Mouse (Mus musculus) lung, postnatal 0 days (tissue): ENCODE results near the gene Gm11985. TPM values are rescaled to one million over a fixed set of nuclear protein-coding genes. Genes with fewer than 3 reads are reported as not detected.
"Not testable (repeated sequence)": the region's sequence is repeated elsewhere in the genome, so short reads cannot be mapped to it uniquely, and the experiment has no call there.

Source experiments
- ATAC-seq: fragments of 200-750 bp; cut with Nextera tagmentation; 2 replicates; pipeline ENCODE4 v1.8.0; 2017; ENCODE audit warnings: moderate library complexity
- DNase-seq: peaks from one replicate; pipeline ENCODE4 v3.0.0-alpha.2; 2016; ENCODE audit warnings: low spot score
- H3K27ac ChIP-seq: fragments of 300-500 bp; sonication (generic); 2 replicates; pipeline ENCODE4 v1.5.1; 2014; ENCODE audit warnings: antibody characterized with exemption, mild to moderate bottlenecking, low read length, mixed read lengths
- H3K27me3 ChIP-seq: fragments of 300-500 bp; sonication (generic); replicated peaks from 2 replicates; pipeline ENCODE4 v1.6.1; 2014; ENCODE audit warnings: low read length, mixed read lengths; ENCODE audit not compliant: insufficient read depth
- H3K36me3 ChIP-seq: fragments of 300-500 bp; sonication (generic); 2 replicates; pipeline ENCODE4 v1.6.1; 2014; ENCODE audit warnings: low read length, mixed read lengths; ENCODE audit not compliant: insufficient read depth
- H3K4me1 ChIP-seq: fragments of 300-500 bp; sonication (generic); 2 replicates; pipeline ENCODE4 v1.6.1; 2014; ENCODE audit warnings: antibody characterized with exemption, low read depth, low read length, mixed read lengths; ENCODE audit not compliant: insufficient read depth
- H3K4me2 ChIP-seq: fragments of 300-500 bp; sonication (generic); replicated peaks from 2 replicates; pipeline ENCODE4 v1.6.1; 2014; ENCODE audit warnings: low read depth, mild to moderate bottlenecking, low read length, moderate library complexity, mixed read lengths
- H3K4me3 ChIP-seq: fragments of 300-500 bp; sonication (generic); 2 replicates; pipeline ENCODE4 v1.5.1; 2014; ENCODE audit warnings: low read depth, low read length
- H3K9ac ChIP-seq: fragments of 300-500 bp; sonication (generic); replicated peaks from 2 replicates; pipeline ENCODE4 v1.6.1; 2014; ENCODE audit warnings: low read depth, mild to moderate bottlenecking
- H3K9me3 ChIP-seq: fragments of 300-500 bp; sonication (generic); 2 replicates; pipeline ENCODE4 v1.6.1; 2016; ENCODE audit warnings: low read length, mixed read lengths
- CTCF ChIP-seq: IDR thresholded peaks from 2 replicates; pipeline ENCODE4 v1.5.1; 2016; ENCODE audit warnings: antibody characterized with exemption, mild to moderate bottlenecking
- EP300 ChIP-seq: IDR thresholded peaks from 2 replicates; pipeline ENCODE4 v1.6.1; 2016; ENCODE audit warnings: antibody characterized with exemption, mild to moderate bottlenecking, control low read depth
- WGBS: fragments of 180-500 bp; shearing (Covaris S2); extraction: QIAGEN DNeasy Blood & Tissue Kit; methylation state at CpG from one replicate; pipeline ENCODE4 v1.1.7; 2014; 5-methylcytosine and 5-hydroxymethylcytosine counted together
- polyA plus RNA-seq: library from polyadenylated mRNA; unstranded; fragments of >200 nt; fragmentation: Nextera tagmentation; extraction: Ambion mirVana; gene quantifications from 2 replicates; pipeline ENCODE4 v1.2.1, GENCODE M21; 2015

Gm11985 gene
- polyA plus RNA-seq, 1 experiment from 2014 or later, result not detected

DNA sequence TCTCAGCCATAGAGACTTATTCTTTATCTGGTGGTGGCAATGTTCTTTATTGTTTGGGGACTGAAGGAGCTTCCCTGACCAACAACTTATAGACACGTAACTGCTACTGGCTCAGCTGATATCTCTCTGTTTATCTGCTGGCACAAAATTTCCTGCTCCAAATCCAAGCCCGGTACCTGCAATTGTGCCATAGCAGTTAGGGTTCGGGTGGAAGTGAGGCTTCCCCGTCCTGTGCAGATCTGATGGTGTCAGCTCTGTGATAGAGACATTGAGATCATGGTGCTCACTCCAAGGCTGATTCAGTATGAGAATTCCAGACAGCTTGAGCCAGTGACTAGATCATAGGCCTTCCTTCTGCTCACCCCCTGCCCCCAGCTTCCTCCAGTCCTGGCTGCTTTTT is 43.6 kb upstream of the Gm11985 start:
- Histone ChIP-seq H3K4me3 (no peak overlapping the region), H3K27me3 (no peaks in the 10 kb centered on the region), H3K27ac (no peak overlapping the region), H3K9me3 (no peaks in the 10 kb centered on the region), H3K36me3 (no peaks in the 10 kb centered on the region), H3K9ac (no peak overlapping the region), H3K4me2 (no peak overlapping the region), H3K4me1 (no peaks in the 10 kb centered on the region)
- no peak for TF ChIP-seq CTCF
- TF ChIP-seq EP300, result no peak
- 90% methylated on average over 4 of the region's 4 CpGs for WGBS
- no peak for DNase-seq
- ATAC-seq, result no peak

GRCm38 (mm10) chr11:7230000-7230399 is 41.6 kb upstream of the Gm11985 start:
- Histone ChIP-seq H3K4me3 (no peak overlapping the region), H3K4me2 (no peak overlapping the region), H3K4me1 (no peaks in the 10 kb centered on the region), H3K9ac (no peak overlapping the region), H3K27me3 (no peaks in the 10 kb centered on the region), H3K27ac (no peak overlapping the region), H3K9me3 (no peaks in the 10 kb centered on the region), H3K36me3 (no peaks in the 10 kb centered on the region)
- 56% methylated on average over 4 of the region's 4 CpGs for WGBS
- ATAC-seq (no peak), DNase-seq (no peak)
- TF ChIP-seq EP300, result no peak
- TF ChIP-seq CTCF, result no peak

- no peaks in the 10 kb centered on the region for H3K27me3 ChIP-seq
- WGBS, result 51% methylated on average over 4 of the region's 4 CpGs
- H3K36me3 ChIP-seq, result no peaks in the 10 kb centered on the region
- no peaks in the 10 kb centered on the region for H3K4me1 ChIP-seq
- no peak overlapping the region for H3K9ac ChIP-seq
- no peak for ATAC-seq
- no peak overlapping the region for H3K4me2 ChIP-seq
- DNase-seq, result no peak
- H3K27ac ChIP-seq, result no peak overlapping the region
- TF ChIP-seq EP300, result no peak
- H3K9me3 ChIP-seq, result no peaks in the 10 kb centered on the region
- no peak overlapping the region for H3K4me3 ChIP-seq
These were observed 39.7 kb upstream of the Gm11985 start for GRCm38 (mm10) chr11:7228107-7228506.

GRCm38 (mm10) chr11:7226810-7227550 is 38.6 kb upstream of the Gm11985 start:
- ATAC-seq (peak; percentile 95), DNase-seq (peak; percentile 82)
- no peak overlapping the region for H3K4me2 ChIP-seq
- H3K27ac ChIP-seq, result no peak overlapping the region
- no peak for TF ChIP-seq CTCF
- TF ChIP-seq EP300, result no peak
- no peak overlapping the region for H3K4me3 ChIP-seq
- no peaks in the 10 kb centered on the region for H3K36me3 ChIP-seq
- H3K9ac ChIP-seq, result no peak overlapping the region
- WGBS, result 60% methylated on average over 7 of the region's 7 CpGs
- H3K27me3 ChIP-seq, result no peaks in the 10 kb centered on the region
- no peaks in the 10 kb centered on the region for H3K4me1 ChIP-seq
- H3K9me3 ChIP-seq, result no peaks in the 10 kb centered on the region

DNA sequence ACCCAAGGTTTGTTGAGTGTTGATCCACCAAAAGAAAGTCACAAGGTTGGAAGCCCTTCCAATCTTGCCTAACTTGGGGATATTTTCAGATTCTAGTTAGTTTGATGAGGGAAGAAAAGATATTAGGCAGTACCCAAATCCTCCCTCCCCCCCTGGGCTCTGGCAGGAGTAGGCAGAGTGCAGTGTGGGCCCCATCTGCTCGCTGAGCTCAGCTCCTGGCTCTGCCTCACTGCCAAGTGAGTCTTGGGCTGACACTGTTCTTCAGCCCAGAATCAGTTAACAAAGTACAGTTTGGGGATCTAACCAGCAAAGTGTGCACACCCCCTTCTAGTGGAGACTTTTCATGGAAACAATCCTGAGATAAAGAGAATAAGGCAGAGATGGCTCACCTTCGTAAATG is 37.8 kb upstream of the Gm11985 start:
- Histone ChIP-seq H3K9me3 (no peaks in the 10 kb centered on the region), H3K4me3 (no peak overlapping the region), H3K9ac (no peak overlapping the region), H3K27me3 (no peaks in the 10 kb centered on the region), H3K36me3 (no peaks in the 10 kb centered on the region), H3K4me2 (no peak overlapping the region), H3K27ac (no peak overlapping the region), H3K4me1 (no peaks in the 10 kb centered on the region)
- ATAC-seq (no peak), DNase-seq (no peak)
- no peak for TF ChIP-seq CTCF
- no peak for TF ChIP-seq EP300
- 58% methylated on average over 2 of the region's 2 CpGs for WGBS

DNA sequence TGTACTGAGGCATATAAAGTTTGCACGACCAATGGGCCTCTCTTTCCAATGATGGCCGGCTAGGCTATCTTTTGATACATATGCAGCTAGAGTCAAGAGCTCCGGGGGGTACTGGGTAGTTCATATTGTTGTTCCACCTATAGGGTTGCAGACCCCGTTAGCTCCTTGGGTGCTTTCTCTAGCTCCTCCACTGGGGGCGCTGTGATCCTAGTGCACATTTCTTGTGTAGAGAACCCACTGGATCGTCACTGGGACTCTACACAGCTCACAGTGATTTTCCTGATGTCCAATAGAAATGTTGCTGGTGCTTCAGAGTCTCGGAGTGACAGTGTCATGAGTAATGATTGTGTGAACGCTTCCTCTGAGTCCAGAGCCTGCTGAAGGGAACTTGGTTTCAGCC is 33.5 kb upstream of the Gm11985 start:
- H3K4me1 ChIP-seq, H3K36me3 ChIP-seq, DNase-seq, H3K27ac ChIP-seq, H3K9me3 ChIP-seq, H3K4me3 ChIP-seq, H3K27me3 ChIP-seq, H3K9ac ChIP-seq, ATAC-seq, H3K4me2 ChIP-seq: not testable (repeated sequence)
- WGBS, result 66% methylated on average over 7 of the region's 8 CpGs
- TF ChIP-seq CTCF, result peak; percentile 53
